Mouse (Mus musculus) heart, embryonic 16.5 days (tissue): ENCODE results near the gene Slc25a28. TPM values are rescaled to one million over a fixed set of nuclear protein-coding genes. Genes with fewer than 3 reads are reported as not detected.

ENCODE experiments used
- ATAC-seq: fragments of 200-750 bp; cut with Nextera tagmentation; replicated peaks from 2 replicates; pipeline ENCODE4 v1.8.0; 2017; ENCODE audit warnings: moderate number of reproducible peaks; ENCODE audit not compliant: insufficient read depth, low FRiP score; ENCODE audit errors: extremely low read depth
- H3K27ac ChIP-seq: fragments of 300-500 bp; sonication (generic); 2 replicates; pipeline ENCODE4 v1.5.1; 2014; ENCODE audit warnings: mild to moderate bottlenecking, low read length, control low read depth, moderate library complexity
- H3K27me3 ChIP-seq: fragments of 300-500 bp; sonication (generic); 2 replicates; pipeline ENCODE4 v1.6.1; 2014; ENCODE audit warnings: low read length, mixed read lengths; ENCODE audit not compliant: control insufficient read depth, insufficient read depth
- H3K36me3 ChIP-seq: fragments of 300-500 bp; sonication (generic); 2 replicates; pipeline ENCODE4 v1.6.1; 2014; ENCODE audit not compliant: control insufficient read depth, insufficient read depth
- H3K4me1 ChIP-seq: fragments of 300-500 bp; sonication (generic); 2 replicates; pipeline ENCODE4 v1.6.1; 2014; ENCODE audit warnings: low read length, mixed read lengths; ENCODE audit not compliant: control insufficient read depth, insufficient read depth
- H3K4me2 ChIP-seq: fragments of 300-500 bp; sonication (generic); 2 replicates; pipeline ENCODE4 v1.6.1; 2014; ENCODE audit warnings: low read depth, mild to moderate bottlenecking, control low read depth, low read length
- H3K4me3 ChIP-seq: fragments of 300-500 bp; sonication (generic); 2 replicates; pipeline ENCODE4 v1.5.1; 2014; ENCODE audit warnings: mild to moderate bottlenecking, control low read depth, low read length
- H3K9ac ChIP-seq: fragments of 300-500 bp; sonication (generic); 2 replicates; pipeline ENCODE4 v1.6.1; 2014; ENCODE audit warnings: low read length, control low read depth
- H3K9me3 ChIP-seq: fragments of 300-500 bp; sonication (generic); replicated peaks from 2 replicates; pipeline ENCODE4 v1.6.1; 2016; ENCODE audit warnings: low read length; ENCODE audit not compliant: control insufficient read depth
- WGBS: fragments of 180-500 bp; shearing (Covaris S2); extraction: QIAGEN DNeasy Blood & Tissue Kit; methylation state at CpG from one replicate; pipeline ENCODE4 v1.1.7; 2014; 5-methylcytosine and 5-hydroxymethylcytosine counted together
- polyA plus RNA-seq: library from polyadenylated mRNA; unstranded; fragments of >200 nt; fragmentation: Nextera tagmentation; extraction: Ambion mirVana; gene quantifications from 2 replicates; pipeline ENCODE4 v1.2.1, GENCODE M21; 2015

The Slc25a28 gene
- polyA plus RNA-seq, 1 experiment from 2014 or later, result 9.5 TPM

DNA sequence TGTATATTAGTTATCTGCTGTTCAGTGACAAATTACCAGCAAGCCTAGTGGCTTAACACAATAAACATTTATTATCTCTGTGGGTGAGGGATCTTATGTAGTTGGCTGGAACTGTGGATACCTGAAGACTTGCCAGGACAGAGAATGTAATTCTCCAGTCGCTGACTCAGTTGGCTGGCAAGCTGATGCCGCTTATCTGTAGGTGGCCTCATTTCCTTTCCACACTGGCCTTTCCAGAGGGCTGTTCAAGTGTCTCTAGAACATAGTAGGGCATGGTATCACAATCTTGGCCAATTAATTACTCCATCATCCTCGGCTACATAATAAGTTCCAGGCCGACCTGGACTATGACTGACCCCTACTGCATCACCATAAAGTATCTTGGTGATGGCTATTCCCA lies 6.9 kb upstream of the Slc25a28 start:
- H3K27me3 ChIP-seq, result no peaks in the 10 kb centered on the region
- H3K4me3 ChIP-seq, result no peak overlapping the region
- no peak overlapping the region for H3K27ac ChIP-seq
- no peaks in the 10 kb centered on the region for H3K9me3 ChIP-seq
- WGBS, result 73% methylated on average over 4 of the region's 4 CpGs
- H3K4me2 ChIP-seq, result no peak overlapping the region
- no peak overlapping the region for H3K9ac ChIP-seq
- ATAC-seq, result no peak
- H3K36me3 ChIP-seq, result no peaks in the 10 kb centered on the region
- peaks cover 1% of the 10 kb centered on the region; the same call in 1 of the 2 replicates for H3K4me1 ChIP-seq

DNA sequence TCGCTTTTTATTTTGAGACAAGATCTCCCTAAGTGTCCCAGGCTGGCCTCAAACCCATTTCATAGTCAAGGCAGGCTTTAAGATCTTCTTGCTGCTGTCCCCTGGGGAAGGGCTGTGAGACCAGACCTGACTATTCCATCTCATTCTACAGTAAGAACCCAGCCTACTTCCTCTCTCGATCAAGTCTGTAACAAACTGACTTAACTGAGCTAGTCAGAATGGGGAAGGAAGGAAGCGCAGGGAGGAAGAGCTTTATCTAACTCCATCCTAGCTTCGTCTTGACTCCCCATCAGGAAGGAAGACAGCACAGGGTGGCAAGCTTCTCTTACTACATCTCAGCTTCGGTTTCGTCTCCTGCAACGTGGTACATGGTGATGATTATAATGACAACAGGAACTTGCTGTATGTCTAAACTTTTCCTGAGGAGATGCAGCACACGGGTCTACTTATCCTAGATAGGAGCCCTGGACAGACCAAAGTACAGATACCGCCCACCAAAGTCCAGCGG lies 4.8 kb upstream of the Slc25a28 start:
- Histone ChIP-seq H3K27me3 (no peaks in the 10 kb centered on the region), H3K36me3 (no peaks in the 10 kb centered on the region), H3K9me3 (no peaks in the 10 kb centered on the region), H3K9ac (no peak overlapping the region), H3K4me1 (peaks cover 8% of the 10 kb centered on the region), H3K4me2 (no peak overlapping the region), H3K27ac (no peak overlapping the region), H3K4me3 (no peak overlapping the region)
- 54% methylated on average over 10 of the region's 10 CpGs for WGBS
- no peak for ATAC-seq

- Histone ChIP-seq H3K4me2 (no peak overlapping the region), H3K4me1 (peaks cover 9% of the 10 kb centered on the region), H3K9ac (no peak overlapping the region), H3K27ac (no peak overlapping the region), H3K36me3 (no peaks in the 10 kb centered on the region), H3K27me3 (no peaks in the 10 kb centered on the region), H3K4me3 (no peak overlapping the region), H3K9me3 (no peaks in the 10 kb centered on the region)
- WGBS, result 74% methylated on average over 8 of the region's 8 CpGs
- no peak for ATAC-seq
Observed at GRCm38 (mm10) chr19:43678467-43679003, 3.9 kb upstream of the Slc25a28 start.

DNA sequence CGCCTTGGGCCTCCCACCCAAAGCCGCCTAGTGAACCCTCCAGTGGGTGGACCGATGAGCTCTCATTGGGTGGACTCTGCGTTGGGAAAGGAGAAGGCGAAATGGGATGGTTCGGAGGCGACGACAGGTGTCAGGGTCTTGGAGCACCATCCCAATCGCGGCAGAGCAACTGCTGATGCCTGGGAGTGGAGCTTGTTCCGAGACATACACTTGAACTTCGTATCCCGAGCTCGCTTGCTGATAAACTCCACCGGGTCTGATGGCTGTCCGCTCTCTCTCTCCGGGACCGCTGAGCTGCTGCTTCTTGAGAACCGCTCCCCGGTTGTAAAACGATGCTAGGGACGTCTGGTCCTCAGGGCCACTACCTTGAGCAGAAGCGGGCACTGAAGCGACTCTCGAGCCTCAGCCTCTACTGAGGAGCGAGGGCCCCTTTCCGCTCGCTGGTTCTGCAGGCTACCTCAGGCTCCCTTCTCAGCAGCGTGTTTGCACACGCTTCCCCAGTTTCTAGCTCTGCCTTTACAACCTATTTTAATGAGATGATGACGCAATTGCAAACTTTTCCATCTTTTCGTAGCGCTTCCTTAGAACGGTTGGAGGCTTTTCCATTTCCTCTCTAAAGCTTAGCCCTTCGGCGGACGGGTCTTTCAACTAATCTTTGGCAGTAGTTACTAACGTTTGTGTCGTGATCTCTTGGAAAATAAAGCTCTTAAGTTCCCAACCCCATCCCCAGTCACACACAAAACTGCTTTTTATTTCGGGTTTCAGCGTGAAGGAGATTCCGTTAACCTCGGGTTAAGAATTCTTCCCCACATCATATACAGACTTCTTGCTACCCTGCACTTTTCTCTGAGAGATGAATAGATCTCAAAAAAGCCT lies 1.1 kb upstream of the Slc25a28 start:
- H3K4me2 ChIP-seq, result peak overlapping the region; percentile 92
- peak; percentile 5; the same call in 1 of the 2 replicates for ATAC-seq

DNA sequence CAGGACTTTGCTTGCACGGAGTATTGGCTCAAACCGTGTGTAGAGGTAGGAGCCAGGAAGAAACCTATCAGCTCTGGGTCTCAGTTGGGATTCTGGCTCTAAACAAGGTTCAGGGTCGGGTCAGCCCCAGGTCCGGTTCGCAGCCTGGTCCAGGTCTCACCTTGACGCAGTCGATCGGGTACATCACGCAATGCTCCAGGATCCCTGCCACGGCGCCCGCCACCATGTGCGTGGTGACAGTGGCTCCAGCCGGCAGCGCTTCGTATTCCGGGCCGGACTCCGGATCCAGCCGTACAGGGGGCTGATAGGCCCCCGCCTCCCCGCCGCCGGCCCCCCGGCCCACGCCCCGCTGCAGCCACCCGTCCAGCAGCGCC lies 378 bp downstream of the Slc25a28 start:
- peak overlapping the region; percentile 90 for H3K27ac ChIP-seq
- H3K4me3 ChIP-seq, result peak overlapping the region; percentile 93
- no peaks in the 10 kb centered on the region for H3K27me3 ChIP-seq
- 0 out of 2 replicates have a peak, but pooled peaks have one; percentile 2 for ATAC-seq
- under 1% methylated on average over 28 of the region's 29 CpGs for WGBS
- H3K4me1 ChIP-seq, result peaks cover 25% of the 10 kb centered on the region
- H3K9me3 ChIP-seq, result no peaks in the 10 kb centered on the region
- H3K4me2 ChIP-seq, result peak overlapping the region; percentile 77
- H3K9ac ChIP-seq, result peak overlapping the region; percentile 96
- no peaks in the 10 kb centered on the region for H3K36me3 ChIP-seq

More for the DNA sequence above, 1.1 kb upstream of the Slc25a28 start:
- H3K4me1 ChIP-seq, result peaks cover 22% of the 10 kb centered on the region
- no peaks in the 10 kb centered on the region for H3K36me3 ChIP-seq
- H3K27me3 ChIP-seq, result no peaks in the 10 kb centered on the region
- H3K9me3 ChIP-seq, result no peaks in the 10 kb centered on the region
- H3K9ac ChIP-seq, result peak overlapping the region; percentile 84
- peak overlapping the region; percentile 69 for H3K4me3 ChIP-seq
- WGBS, result 2% methylated on average over 43 of the region's 43 CpGs
- peak overlapping the region; percentile 99 for H3K27ac ChIP-seq

- no peak for ATAC-seq
- peak overlapping the region; percentile 90 for H3K27ac ChIP-seq
- H3K4me3 ChIP-seq, result peak overlapping the region; percentile 93
- peaks cover 25% of the 10 kb centered on the region for H3K4me1 ChIP-seq
- no peaks in the 10 kb centered on the region for H3K36me3 ChIP-seq
- H3K4me2 ChIP-seq, result peak overlapping the region; percentile 77
- 5% methylated on average over 21 of the region's 21 CpGs for WGBS
- peak overlapping the region; percentile 96 for H3K9ac ChIP-seq
- no peaks in the 10 kb centered on the region for H3K9me3 ChIP-seq
- no peaks in the 10 kb centered on the region for H3K27me3 ChIP-seq
Observed at GRCm38 (mm10) chr19:43673513-43674315, 967 bp downstream of the Slc25a28 start.

DNA sequence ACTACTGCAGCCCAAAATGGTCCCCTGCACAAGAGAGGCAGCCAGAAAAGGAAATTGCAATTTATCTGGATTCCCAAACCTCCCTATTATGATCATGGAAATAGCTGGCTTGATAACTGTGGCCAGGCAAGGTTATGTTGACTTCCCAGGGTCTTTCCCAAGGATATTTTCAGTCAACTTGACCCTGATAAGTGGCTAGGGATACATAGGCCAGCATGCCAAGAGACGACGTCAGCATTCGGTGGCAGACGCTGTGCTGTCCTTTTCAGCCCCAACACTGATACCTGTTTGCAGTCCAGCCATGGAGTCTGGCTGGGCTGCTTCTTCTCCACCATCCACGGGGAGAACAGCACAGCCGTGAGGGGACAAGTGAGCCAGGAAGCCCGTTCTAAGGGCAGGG lies 3.6 kb downstream of the Slc25a28 start:
- Histone ChIP-seq H3K4me1 (peaks cover 19% of the 10 kb centered on the region), H3K4me2 (no peak overlapping the region), H3K9ac (no peak overlapping the region), H3K36me3 (no peaks in the 10 kb centered on the region), H3K4me3 (no peak overlapping the region), H3K27ac (no peak overlapping the region), H3K9me3 (no peaks in the 10 kb centered on the region), H3K27me3 (no peaks in the 10 kb centered on the region)
- ATAC-seq, result no peak
- 37% methylated on average over 7 of the region's 7 CpGs for WGBS

GRCm38 (mm10) chr19:43669136-43669759 lies 5.4 kb downstream of the Slc25a28 start:
- Histone ChIP-seq H3K36me3 (peaks cover 3% of the 10 kb centered on the region), H3K4me2 (no peak overlapping the region), H3K27ac (no peak overlapping the region), H3K27me3 (no peaks in the 10 kb centered on the region), H3K4me1 (peaks cover 17% of the 10 kb centered on the region), H3K4me3 (no peak overlapping the region), H3K9ac (peak overlapping the region; percentile 31; the same call in 1 of the 2 replicates), H3K9me3 (no peaks in the 10 kb centered on the region)
- WGBS, result 79% methylated on average over 8 of the region's 8 CpGs
- no peak for ATAC-seq
